Comparison of ENCODE assay signal across 8 mouse cellular contexts in the genomic region with DNA sequence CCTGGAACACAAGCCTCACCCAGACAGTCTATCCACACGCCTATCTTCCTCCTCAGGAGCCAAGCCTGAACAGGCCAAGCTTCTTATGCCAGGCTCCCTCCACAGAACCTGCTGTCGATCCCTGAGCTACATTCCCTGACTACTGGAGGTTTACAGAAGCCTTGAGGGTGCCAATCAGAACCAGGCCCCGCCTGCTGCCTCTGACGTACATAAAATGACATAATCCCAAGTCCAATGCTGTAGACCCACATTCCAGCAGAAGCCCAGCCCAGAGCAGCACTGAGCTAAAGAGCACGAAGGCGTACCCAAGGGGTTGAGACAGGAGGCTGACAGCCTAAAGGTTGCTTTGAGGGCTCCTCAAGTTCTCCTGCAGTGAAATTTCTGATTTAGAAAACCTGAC. TPM values are rescaled to one million over a fixed set of nuclear protein-coding genes. Genes with fewer than 3 reads are reported as not detected.
A peak's percentile ranks its signal among the peaks of the same experiment; 100 is the strongest.
DNase-seq lines count a peak whose midpoint lies in the region; TF ChIP-seq lines count a peak whose summit lies in the region.

No protein-coding gene starts in this region.

- intact Hi-C loops in left cerebral cortex, postnatal 25 days (cut with DNase I) = no loop called here

- peak; percentile 87 for DNase-seq in adrenal gland, adult 8-10 months
- DNase-seq in cerebellum, adult 8-10 months = peak; percentile 85
- peak; percentile 64 for DNase-seq in gastrocnemius, postnatal 25 days
- DNase-seq in kidney, adult 2 months = peak; percentile 91
- DNase-seq in left cerebral cortex, postnatal 25 days (ENCODE audit: low spot score in 2 of 2) = peak; percentile 77 to 95
- peak; percentile 68 to 70 for DNase-seq in urinary bladder, postnatal 4 days (ENCODE audit: low spot score in 2 of 2)
- DNase-seq in c-Kit-positive CD71-positive TER-119-positive erythroid progenitor cells, embryonic 14.5 days (ENCODE audit: low spot score) = no peak

- peak; percentile 6 for TF ChIP-seq POLR2A in kidney, adult 2 months (IDR thresholded peaks at IDR 0.05; ENCODE audit: low read depth, low read length)
- no peak for TF ChIP-seq POLR2A in olfactory bulb, adult 2 months (IDR thresholded peaks at IDR 0.05; ENCODE audit: insufficient read depth, low read depth, low read length)

- H3K27me3 ChIP-seq in kidney, adult 2 months (replicated peaks; ENCODE audit: control insufficient read depth, insufficient read depth, low read length) = no peaks in the 10 kb centered on the region

- no peak overlapping the region for H3K4me3 ChIP-seq in kidney, adult 2 months (ENCODE audit: insufficient read depth, low read depth, low read length)
- no peak overlapping the region for H3K4me3 ChIP-seq in olfactory bulb, adult 2 months (ENCODE audit: insufficient read depth, low read depth, low read length)

- TF ChIP-seq CTCF in kidney, adult 2 months (conservative IDR thresholded peaks at IDR 0.05; ENCODE audit: insufficient read depth, insufficient read length, low read depth, low read length) = no peak
- TF ChIP-seq CTCF in olfactory bulb, adult 2 months (IDR thresholded peaks at IDR 0.05; ENCODE audit: insufficient read depth, low read depth, low read length) = no peak

- no peaks in the 10 kb centered on the region for H3K36me3 ChIP-seq in kidney, adult 2 months (ENCODE audit: control insufficient read depth, insufficient read depth, low read length)

- WGBS in kidney, adult 2 months = 21% methylated on average over 6 of the region's 6 CpGs
- 19% methylated on average over 6 of the region's 6 CpGs for WGBS in olfactory bulb, adult 2 months

- H3K27ac ChIP-seq in kidney, adult 2 months (ENCODE audit: insufficient read depth, low read depth, low read length) = peak overlapping the region; percentile 87
- peak overlapping the region; percentile 77 for H3K27ac ChIP-seq in olfactory bulb, adult 2 months (ENCODE audit: insufficient read depth, low read depth, low read length)

- peaks cover 57% of the 10 kb centered on the region for H3K4me1 ChIP-seq in kidney, adult 2 months (ENCODE audit: control insufficient read depth, insufficient read depth, low read length)
- peaks cover 56% of the 10 kb centered on the region for H3K4me1 ChIP-seq in olfactory bulb, adult 2 months (ENCODE audit: control insufficient read depth, insufficient read depth, low read length)

RNA-seq across cellular contexts. Expression of gene Cry2, which starts 6.0 kb away (rescaled TPM):
- total RNA-seq in adrenal gland, adult 8-10 months (2022) = 10 to 100 TPM; 44.0 to 57.9 (median 47.5) TPM
- 10 to 100 TPM; 11.9 to 19.8 TPM for total RNA-seq in gastrocnemius, postnatal 25 days (2021)
- 13.5 and 15.3 TPM in 2 replicates for polyA plus RNA-seq in kidney, adult 2 months (2012; rRNA removed)
- total RNA-seq in left cerebral cortex, postnatal 25 days (2021) = 100 to 1,000 TPM; 110 to 113 TPM
- not detected in 2 replicates for polyA plus RNA-seq in olfactory bulb, adult 2 months (2012; ENCODE audit: insufficient read depth, insufficient read length, low replicate concordance, missing spikeins)

RNA-seq across cellular contexts. Expression of gene Mapk8ip1, which starts 26.8 kb away (rescaled TPM):
- 10 to 100 TPM; 34.6 to 43.3 (median 38.7) TPM for total RNA-seq in adrenal gland, adult 8-10 months (2022)
- 1 to 10 TPM; 7.9 to 9.2 TPM for total RNA-seq in gastrocnemius, postnatal 25 days (2021)
- polyA plus RNA-seq in kidney, adult 2 months (2012; rRNA removed) = 41.5 and 49.3 TPM in 2 replicates
- total RNA-seq in left cerebral cortex, postnatal 25 days (2021) = 100 to 1,000 TPM; 374 to 376 TPM
- not detected in 2 replicates for polyA plus RNA-seq in olfactory bulb, adult 2 months (2012; ENCODE audit: insufficient read depth, insufficient read length, low replicate concordance, missing spikeins)

RNA-seq across cellular contexts. Expression of gene Slc35c1, which starts 32.5 kb away (rescaled TPM):
- 10 to 100 TPM; 15.7 to 24.0 (median 19.6) TPM for total RNA-seq in adrenal gland, adult 8-10 months (2022)
- 1 to 10 TPM; 5.1 to 5.6 TPM for total RNA-seq in gastrocnemius, postnatal 25 days (2021)
- 29.6 and 35.4 TPM in 2 replicates for polyA plus RNA-seq in kidney, adult 2 months (2012; rRNA removed)
- total RNA-seq in left cerebral cortex, postnatal 25 days (2021) = 10 to 100 TPM; 18.2 to 18.4 TPM
- not detected in 2 replicates for polyA plus RNA-seq in olfactory bulb, adult 2 months (2012; ENCODE audit: insufficient read depth, insufficient read length, low replicate concordance, missing spikeins)

RNA-seq across cellular contexts. Expression of gene 1700029I15Rik, which starts 45.5 kb away (rescaled TPM):
- 10 to 100 TPM in 2 of 4 experiments, 1 to 10 TPM in 2; 8.0 to 18.6 (median 10.3) TPM for total RNA-seq in adrenal gland, adult 8-10 months (2022)
- total RNA-seq in gastrocnemius, postnatal 25 days (2021) = 1 to 10 TPM in 1 of 2 experiments, under 1 TPM in 1; 0.87 to 1.0 TPM
- polyA plus RNA-seq in kidney, adult 2 months (2012; rRNA removed) = 4.3 and 5.3 TPM in 2 replicates
- total RNA-seq in left cerebral cortex, postnatal 25 days (2021) = 1 to 10 TPM; 3.4 to 4.4 TPM
- polyA plus RNA-seq in olfactory bulb, adult 2 months (2012; ENCODE audit: insufficient read depth, insufficient read length, low replicate concordance, missing spikeins) = not detected in 2 replicates

RNA-seq across cellular contexts. Expression of gene Large2, which starts 53.2 kb away (rescaled TPM):
- 1 to 10 TPM in 3 of 4 experiments, under 1 TPM in 1; 0.40 to 4.6 (median 2.1) TPM for total RNA-seq in adrenal gland, adult 8-10 months (2022)
- under 1 TPM; 0.54 to 0.88 TPM for total RNA-seq in gastrocnemius, postnatal 25 days (2021)
- 54.1 and 70.7 TPM in 2 replicates for polyA plus RNA-seq in kidney, adult 2 months (2012; rRNA removed)
- under 1 TPM; 0.62 to 0.80 TPM for total RNA-seq in left cerebral cortex, postnatal 25 days (2021)
- polyA plus RNA-seq in olfactory bulb, adult 2 months (2012; ENCODE audit: insufficient read depth, insufficient read length, low replicate concordance, missing spikeins) = not detected in 2 replicates

Comparison
In these comparisons a context has a peak if more than half of its experiments do, and no peak if none do; other contexts are left out.
1. RNA of gene Mapk8ip1, which starts 26.8 kb away (total RNA-seq): 374 to 376 TPM in left cerebral cortex, postnatal 25 days; 34.6 to 43.3 TPM in adrenal gland, adult 8-10 months and 7.9 to 9.2 TPM in gastrocnemius, postnatal 25 days; every median in the first group is over 4 times any median in the second.